Mouse (Mus musculus): Measurements from ENCODE around the gene Myl6. TPM values are rescaled to one million over a fixed set of nuclear protein-coding genes. Genes with fewer than 3 reads are reported as not detected.
A peak's percentile ranks its signal among the peaks of the same experiment; 100 is the strongest.

Gene Myl6
- polyA plus RNA-seq, 1 experiment from 2014 or later = 818 TPM

DNA sequence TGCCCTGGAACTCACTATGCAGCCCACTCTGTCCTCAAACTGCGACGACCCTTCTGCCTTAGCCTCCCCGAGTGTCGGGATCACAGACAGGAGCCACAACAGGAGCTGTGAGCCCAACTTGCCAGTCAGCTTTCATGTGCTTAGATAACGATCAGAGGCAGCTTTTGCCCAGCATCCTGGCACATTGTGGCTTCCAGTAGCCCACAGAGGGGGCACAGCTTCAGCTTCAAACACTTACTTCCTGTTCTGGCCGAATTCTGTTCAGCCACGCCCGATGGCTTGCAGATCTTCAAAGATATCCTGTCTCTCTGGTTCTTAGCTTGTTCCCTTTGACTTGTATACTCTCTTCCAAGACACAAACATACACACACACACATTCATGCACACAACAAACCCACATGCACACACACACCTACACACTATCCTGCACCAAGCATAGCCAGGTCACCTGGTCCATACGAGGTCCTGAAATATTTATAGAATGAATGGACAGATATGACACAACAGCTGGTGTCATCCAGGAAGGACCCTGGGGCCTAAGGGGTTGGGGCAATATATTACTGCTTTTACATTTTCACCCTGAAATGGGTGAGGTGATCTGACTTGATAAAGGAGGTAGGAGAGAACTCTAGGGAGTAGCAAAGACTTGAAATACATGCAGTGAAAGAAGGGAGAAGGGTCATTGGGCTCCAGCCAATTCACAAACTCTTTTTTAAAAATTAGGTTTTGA is 10.9 kb upstream of the Myl6 start:
- DNase-seq (ENCODE audit: low spot score) = no peak
- H3K9ac ChIP-seq (ENCODE audit: low read length) = no peak overlapping the region

DNA sequence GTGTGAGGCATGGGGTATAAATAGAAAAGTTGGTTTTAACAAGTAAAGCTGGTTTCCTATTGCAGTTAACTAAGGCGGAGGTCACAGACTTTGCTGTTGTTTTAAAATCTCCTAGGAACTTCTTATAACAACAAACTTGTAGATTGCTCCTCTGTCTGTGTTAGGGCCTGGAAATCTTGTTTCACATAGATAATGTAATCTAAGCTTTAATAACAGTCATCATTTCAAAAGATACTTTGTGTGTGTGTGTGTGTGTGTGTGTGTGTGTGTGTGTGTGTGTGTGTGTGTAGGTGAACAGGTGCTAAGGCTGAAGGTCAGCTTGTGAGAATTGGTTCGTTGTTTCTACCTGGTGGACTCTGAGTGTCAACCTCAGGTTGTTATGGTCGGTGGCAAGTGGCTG is 10.1 kb upstream of the Myl6 start:
- DNase-seq (ENCODE audit: low spot score) = no peak
- no peaks in the 10 kb centered on the region for H3K27me3 ChIP-seq (replicated peaks; ENCODE audit: control insufficient read depth, insufficient read depth, low read length)
- ATAC-seq = no peak

More for the DNA sequence above, 10.9 kb upstream of the Myl6 start:
- no peak for ATAC-seq
- Histone ChIP-seq H3K4me2 (ENCODE audit: low read length) (no peak overlapping the region), H3K4me1 (ENCODE audit: control insufficient read depth, insufficient read depth, low read length) (no peaks in the 10 kb centered on the region), H3K27me3 (replicated peaks; ENCODE audit: control insufficient read depth, insufficient read depth, low read length) (no peaks in the 10 kb centered on the region), H3K4me3 (ENCODE audit: low read depth, low read length) (no peak overlapping the region), H3K9me3 (replicated peaks; ENCODE audit: control insufficient read depth, low read length) (no peaks in the 10 kb centered on the region), H3K27ac (ENCODE audit: low read depth, low read length) (no peak overlapping the region), H3K36me3 (ENCODE audit: control insufficient read depth, insufficient read depth, low read length) (0 out of 2 replicates have a peak, but pooled peaks cover 3% of the 10 kb centered on the region)
- WGBS = 83% methylated on average over 9 of the region's 9 CpGs

DNA sequence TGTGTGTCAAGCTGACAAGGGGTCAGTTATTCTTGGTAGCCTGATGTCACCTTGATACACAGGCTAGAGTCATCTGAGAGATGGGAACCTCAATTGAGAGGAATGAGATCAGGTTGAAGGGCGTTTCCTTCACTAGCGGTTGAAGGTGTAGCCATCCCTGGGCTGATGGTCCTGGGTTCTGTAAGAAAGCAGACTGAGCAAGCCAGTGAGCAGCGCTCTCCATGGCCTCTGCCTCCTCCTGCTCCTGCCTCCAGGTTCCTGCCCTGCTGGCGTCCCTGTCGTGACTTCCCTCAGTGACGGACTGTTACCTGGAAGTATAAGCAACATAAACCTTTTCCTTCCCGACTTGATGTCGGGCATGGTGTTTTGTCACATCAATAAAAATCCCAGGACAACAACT is 9.6 kb upstream of the Myl6 start:
- ATAC-seq (no peak), DNase-seq (ENCODE audit: low spot score) (no peak)
- no peaks in the 10 kb centered on the region; the same call in 1 of the 2 replicates for H3K4me1 ChIP-seq (ENCODE audit: control insufficient read depth, insufficient read depth, low read length)
- H3K27me3 ChIP-seq (replicated peaks; ENCODE audit: control insufficient read depth, insufficient read depth, low read length) = no peaks in the 10 kb centered on the region
- H3K9me3 ChIP-seq (replicated peaks; ENCODE audit: control insufficient read depth, low read length) = no peaks in the 10 kb centered on the region
- no peak overlapping the region for H3K4me3 ChIP-seq (ENCODE audit: low read depth, low read length)
- 73% methylated on average over 8 of the region's 8 CpGs for WGBS
- H3K27ac ChIP-seq (ENCODE audit: low read depth, low read length) = no peak overlapping the region
- H3K36me3 ChIP-seq (ENCODE audit: control insufficient read depth, insufficient read depth, low read length) = 0 out of 2 replicates have a peak, but pooled peaks cover 3% of the 10 kb centered on the region
- H3K9ac ChIP-seq (ENCODE audit: low read length) = no peak overlapping the region
- H3K4me2 ChIP-seq (ENCODE audit: low read length) = no peak overlapping the region

More for the DNA sequence above, 10.1 kb upstream of the Myl6 start:
- Histone ChIP-seq H3K9me3 (replicated peaks; ENCODE audit: control insufficient read depth, low read length) (no peaks in the 10 kb centered on the region), H3K4me3 (ENCODE audit: low read depth, low read length) (no peak overlapping the region), H3K9ac (ENCODE audit: low read length) (no peak overlapping the region), H3K4me1 (ENCODE audit: control insufficient read depth, insufficient read depth, low read length) (no peaks in the 10 kb centered on the region; the same call in 1 of the 2 replicates), H3K27ac (ENCODE audit: low read depth, low read length) (no peak overlapping the region), H3K36me3 (ENCODE audit: control insufficient read depth, insufficient read depth, low read length) (0 out of 2 replicates have a peak, but pooled peaks cover 3% of the 10 kb centered on the region), H3K4me2 (ENCODE audit: low read length) (no peak overlapping the region)
- 89% methylated on average over 3 of the region's 3 CpGs for WGBS

DNA sequence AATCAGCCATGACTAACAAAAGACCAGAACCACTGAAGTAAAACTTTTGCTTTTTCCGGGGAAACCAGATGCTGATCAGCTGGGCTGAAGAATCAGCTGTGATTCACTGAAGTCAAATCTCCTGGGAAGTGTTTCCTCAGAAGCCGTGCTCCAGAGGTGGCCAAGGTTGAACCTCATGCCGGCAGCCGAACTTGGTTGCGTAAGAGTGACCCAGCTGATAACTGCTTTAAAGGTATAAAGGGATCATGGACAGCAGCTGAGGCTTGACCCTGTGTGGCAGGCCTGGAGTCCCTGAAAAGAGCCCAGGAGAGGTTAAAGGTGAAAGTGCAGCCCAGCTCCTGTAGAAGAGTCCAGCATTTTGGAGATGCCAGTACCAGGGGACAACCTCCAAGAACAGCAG is 8.4 kb upstream of the Myl6 start:
- DNase-seq (ENCODE audit: low spot score) (no peak), ATAC-seq (no peak)
- H3K36me3 ChIP-seq (ENCODE audit: control insufficient read depth, insufficient read depth, low read length) = 0 out of 2 replicates have a peak, but pooled peaks cover 3% of the 10 kb centered on the region
- H3K9me3 ChIP-seq (replicated peaks; ENCODE audit: control insufficient read depth, low read length) = no peaks in the 10 kb centered on the region
- no peak overlapping the region for H3K4me3 ChIP-seq (ENCODE audit: low read depth, low read length)
- H3K27me3 ChIP-seq (replicated peaks; ENCODE audit: control insufficient read depth, insufficient read depth, low read length) = no peaks in the 10 kb centered on the region
- H3K4me2 ChIP-seq (ENCODE audit: low read length) = no peak overlapping the region
- no peak overlapping the region for H3K9ac ChIP-seq (ENCODE audit: low read length)
- H3K27ac ChIP-seq (ENCODE audit: low read depth, low read length) = no peak overlapping the region
- WGBS = 77% methylated on average over 5 of the region's 5 CpGs
- no peaks in the 10 kb centered on the region; the same call in 1 of the 2 replicates for H3K4me1 ChIP-seq (ENCODE audit: control insufficient read depth, insufficient read depth, low read length)

DNA sequence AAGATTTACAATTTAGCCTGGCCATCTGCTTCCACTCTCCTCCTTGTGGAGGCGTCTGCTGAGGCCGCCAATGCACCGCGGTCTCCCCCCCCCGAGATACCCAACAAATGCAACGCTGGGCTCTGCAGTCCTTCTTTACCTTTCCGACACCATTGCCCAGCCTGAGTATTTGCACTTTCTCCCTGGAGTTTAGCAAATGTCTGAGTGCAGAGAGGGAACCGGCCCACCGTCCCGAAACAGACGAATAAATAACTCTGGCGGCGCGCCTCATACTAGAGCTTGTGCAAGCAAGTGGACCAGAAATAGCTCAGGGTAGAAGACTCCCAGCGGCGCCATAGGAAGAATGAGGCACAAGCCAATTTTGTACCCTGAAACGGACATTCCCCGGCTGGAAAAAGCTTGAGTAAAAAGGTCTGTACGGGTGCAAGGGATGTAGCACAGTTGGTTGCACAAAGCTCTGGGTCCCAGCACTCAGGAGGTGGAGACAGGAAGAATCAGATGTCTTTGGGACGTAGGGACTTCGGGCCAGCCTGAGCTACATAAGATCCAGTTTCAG is 5.2 kb upstream of the Myl6 start:
- DNase-seq (ENCODE audit: low spot score) = peak; percentile 45
- H3K4me3 ChIP-seq (ENCODE audit: low read depth, low read length) = peak overlapping the region; percentile 61
- 0 out of 2 replicates have a peak, but pooled peaks cover 3% of the 10 kb centered on the region for H3K36me3 ChIP-seq (ENCODE audit: control insufficient read depth, insufficient read depth, low read length)
- peaks cover 7% of the 10 kb centered on the region for H3K4me1 ChIP-seq (ENCODE audit: control insufficient read depth, insufficient read depth, low read length)
- no peaks in the 10 kb centered on the region for H3K27me3 ChIP-seq (replicated peaks; ENCODE audit: control insufficient read depth, insufficient read depth, low read length)
- peak overlapping the region; percentile 81 for H3K4me2 ChIP-seq (ENCODE audit: low read length)
- ATAC-seq = peak; percentile 45
- H3K9me3 ChIP-seq (replicated peaks; ENCODE audit: control insufficient read depth, low read length) = no peaks in the 10 kb centered on the region
- peak overlapping the region; percentile 58; the same call in 1 of the 2 replicates for H3K27ac ChIP-seq (ENCODE audit: low read depth, low read length)
- peak overlapping the region; percentile 64 for H3K9ac ChIP-seq (ENCODE audit: low read length)
- 2% methylated on average over 21 of the region's 21 CpGs for WGBS

DNA sequence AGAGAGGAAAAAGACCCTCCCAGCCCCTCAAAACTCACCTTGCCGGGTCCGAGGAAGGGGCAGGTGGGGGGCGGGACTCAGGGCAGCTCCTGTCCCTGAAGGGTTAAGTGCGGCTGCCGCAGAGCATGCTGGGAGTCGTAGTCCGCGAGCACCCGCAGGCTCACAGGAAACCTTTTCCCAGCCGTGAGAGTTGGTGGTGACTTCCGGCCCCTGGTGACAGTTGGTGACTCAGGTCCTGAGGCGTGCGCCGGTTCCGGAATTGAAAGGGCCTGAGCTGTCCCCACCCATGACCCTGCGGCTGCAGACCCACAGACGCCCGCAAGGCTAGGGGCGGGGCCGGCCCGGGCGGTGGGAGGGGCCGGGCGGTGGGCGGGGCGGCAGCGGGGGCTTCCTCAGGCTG is 4.6 kb upstream of the Myl6 start, which contains the start of gene Myl6b:
Gene Myl6b (minus strand): TSS at position 96 of the 400 bp plus-strand sequence.
- WGBS = under 1% methylated on average over 26 of the region's 27 CpGs
- H3K27ac ChIP-seq (ENCODE audit: low read depth, low read length) = peak within 1 kb of the TSS; percentile 58; the same call in 1 of the 2 replicates
- H3K27me3 ChIP-seq (replicated peaks; ENCODE audit: control insufficient read depth, insufficient read depth, low read length) = no peaks in the 10 kb centered on the region
- H3K9me3 ChIP-seq (replicated peaks; ENCODE audit: control insufficient read depth, low read length) = no peaks in the 10 kb centered on the region
- ATAC-seq = peak; percentile 72
- peak within 1 kb of the TSS; percentile 81 for H3K4me2 ChIP-seq (ENCODE audit: low read length)
- peak within 1 kb of the TSS; percentile 64 for H3K9ac ChIP-seq (ENCODE audit: low read length)
- H3K36me3 ChIP-seq (ENCODE audit: control insufficient read depth, insufficient read depth, low read length) = 0 out of 2 replicates have a peak, but pooled peaks cover 3% of the 10 kb centered on the region
- peaks cover 7% of the 10 kb centered on the region for H3K4me1 ChIP-seq (ENCODE audit: control insufficient read depth, insufficient read depth, low read length)
- peak within 1 kb of the TSS; percentile 61 for H3K4me3 ChIP-seq (ENCODE audit: low read depth, low read length)
- DNase-seq (ENCODE audit: low spot score) = peak; percentile 97

DNA sequence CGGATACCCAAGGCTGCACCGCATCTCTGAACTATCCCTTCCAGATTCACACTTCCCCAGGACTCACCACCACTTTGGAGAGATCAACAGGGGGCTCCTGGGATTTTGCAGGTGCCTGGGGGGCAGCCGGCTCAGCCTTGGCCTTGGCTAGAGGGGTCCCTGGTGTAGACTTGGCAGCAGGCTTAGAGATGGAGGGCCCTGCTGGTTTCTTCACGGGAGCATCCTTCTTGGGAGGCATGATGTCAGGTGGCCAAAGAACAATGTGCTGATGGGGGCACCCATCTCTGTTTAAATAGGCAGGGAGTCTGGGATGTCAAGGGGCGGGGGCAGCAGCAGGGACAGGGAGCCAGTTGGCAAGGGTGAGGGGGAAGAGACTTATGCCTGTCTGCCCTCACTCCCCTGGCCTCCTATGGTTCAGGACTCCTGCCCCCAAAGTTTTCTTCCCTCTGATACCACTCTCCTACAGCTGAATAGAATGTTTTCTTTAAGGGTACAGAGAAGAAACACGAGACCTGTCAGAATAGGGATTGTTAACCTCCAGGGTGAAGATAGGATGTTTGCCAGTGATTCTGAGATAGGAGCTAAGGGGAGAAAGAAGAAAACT is 3.3 kb upstream of the Myl6 start:
- H3K4me2 ChIP-seq (ENCODE audit: low read length) = no peak overlapping the region
- 40% methylated on average over 6 of the region's 6 CpGs for WGBS
- 0 out of 2 replicates have a peak overlapping the region, but pooled peaks have one; percentile 21 for H3K9ac ChIP-seq (ENCODE audit: low read length)

DNA sequence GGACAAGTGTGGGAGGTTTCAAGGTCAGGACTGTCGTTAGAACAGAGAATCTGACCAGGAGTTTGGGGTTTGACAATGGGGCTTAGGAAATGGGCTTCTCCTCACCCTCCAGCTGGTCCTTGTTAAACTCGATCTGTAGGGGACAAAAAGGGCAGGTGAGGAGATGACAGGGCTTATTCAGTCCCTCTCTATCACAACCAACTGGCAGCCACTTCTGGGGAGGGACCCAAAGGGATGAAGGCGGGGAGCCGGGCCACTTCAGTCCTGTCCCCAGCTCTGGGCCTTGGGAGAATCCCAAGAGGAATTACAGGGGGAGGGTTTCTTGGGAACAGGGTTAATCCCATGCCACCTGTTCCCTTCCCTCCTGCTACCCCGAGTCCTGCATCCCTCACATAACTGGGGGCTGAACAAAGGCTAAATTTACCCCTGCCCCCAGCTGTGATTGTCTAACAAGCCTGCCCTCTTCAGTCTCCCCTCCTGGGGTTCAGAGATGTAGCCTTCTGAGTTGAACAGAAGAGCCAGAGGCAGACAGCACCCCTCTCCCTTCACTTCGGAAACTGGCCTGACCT is 2.6 kb upstream of the Myl6 start:
- DNase-seq (ENCODE audit: low spot score) (no peak), ATAC-seq (no peak)
- peaks cover 12% of the 10 kb centered on the region for H3K4me1 ChIP-seq (ENCODE audit: control insufficient read depth, insufficient read depth, low read length)
- 35% methylated on average over 6 of the region's 6 CpGs for WGBS
- no peak overlapping the region for H3K9ac ChIP-seq (ENCODE audit: low read length)
- H3K27me3 ChIP-seq (replicated peaks; ENCODE audit: control insufficient read depth, insufficient read depth, low read length) = no peaks in the 10 kb centered on the region
- H3K4me3 ChIP-seq (ENCODE audit: low read depth, low read length) = no peak overlapping the region
- no peak overlapping the region for H3K4me2 ChIP-seq (ENCODE audit: low read length)
- peaks cover 4% of the 10 kb centered on the region for H3K36me3 ChIP-seq (ENCODE audit: control insufficient read depth, insufficient read depth, low read length)
- H3K27ac ChIP-seq (ENCODE audit: low read depth, low read length) = no peak overlapping the region
- no peaks in the 10 kb centered on the region for H3K9me3 ChIP-seq (replicated peaks; ENCODE audit: control insufficient read depth, low read length)

More for the DNA sequence above, 3.3 kb upstream of the Myl6 start:
- H3K4me1 ChIP-seq (ENCODE audit: control insufficient read depth, insufficient read depth, low read length) = peaks cover 11% of the 10 kb centered on the region
- DNase-seq (ENCODE audit: low spot score) (no peak), ATAC-seq (no peak)
- no peak overlapping the region for H3K4me3 ChIP-seq (ENCODE audit: low read depth, low read length)
- H3K27me3 ChIP-seq (replicated peaks; ENCODE audit: control insufficient read depth, insufficient read depth, low read length) = no peaks in the 10 kb centered on the region
- H3K9me3 ChIP-seq (replicated peaks; ENCODE audit: control insufficient read depth, low read length) = no peaks in the 10 kb centered on the region
- no peak overlapping the region for H3K27ac ChIP-seq (ENCODE audit: low read depth, low read length)
- H3K36me3 ChIP-seq (ENCODE audit: control insufficient read depth, insufficient read depth, low read length) = no peaks in the 10 kb centered on the region
